Mouse (Mus musculus) mouse embryonic stem cell (cell line): Measurements from ENCODE around the gene Golph3.

Source experiments
- in situ Hi-C, 2 experiments: fragments of 300-500 bp; cut with MboI; formaldehyde crosslinking; loops; 1 replicate in 1 of 2; 3 replicates in 1 of 2; pipeline ENCODE4 v1.14.3; 2019 to 2020; ENCODE audit warnings: low sequenced_read_pairs in 2 of 2, low pct_unique_long_range_greater_than_20kb in 1 of 2, mixed read lengths in 1 of 2; ENCODE audit not compliant: unreplicated experiment in 1 of 2

Golph3 gene

GRCm38 (mm10) chr15:12314584-12314983 is 6.7 kb upstream of the Golph3 start:
- in situ Hi-C loops = no loop called here

- in situ Hi-C loops = no loop called here
Measured at GRCm38 (mm10) chr15:12315996-12316395, 5.3 kb upstream of the Golph3 start.

- in situ Hi-C loops = no loop called here
Measured at GRCm38 (mm10) chr15:12317290-12317689, 4.0 kb upstream of the Golph3 start.

- in situ Hi-C loops = no loop called here
Measured at GRCm38 (mm10) chr15:12318451-12318850, 2.8 kb upstream of the Golph3 start.

- in situ Hi-C loops = no loop called here
Measured at GRCm38 (mm10) chr15:12319889-12320288, 1.4 kb upstream of the Golph3 start.

GRCm38 (mm10) chr15:12320441-12321090 is 684 bp upstream of the Golph3 start:
- in situ Hi-C loops = no loop called here

GRCm38 (mm10) chr15:12321788-12322621 is 755 bp downstream of the Golph3 start, which contains the start of gene 1810049J17Rik:
Gene 1810049J17Rik (minus strand): TSS chr15:12321899.
- in situ Hi-C loops = no loop called here

GRCm38 (mm10) chr15:12322676-12323402 is 1.6 kb downstream of the Golph3 start:
- in situ Hi-C loops = no loop called here

- in situ Hi-C loops = no loop called here
Measured at GRCm38 (mm10) chr15:12324326-12324725, 3.1 kb downstream of the Golph3 start.

GRCm38 (mm10) chr15:12330389-12330788 is 9.1 kb downstream of the Golph3 start:
- in situ Hi-C loops = no loop called here

- in situ Hi-C loops = no loop called here
Measured at GRCm38 (mm10) chr15:12330892-12331291, 9.6 kb downstream of the Golph3 start.

GRCm38 (mm10) chr15:12331300-12331699 is 10.1 kb downstream of the Golph3 start:
- in situ Hi-C loops = no loop called here

GRCm38 (mm10) chr15:12334381-12334780 is 13.1 kb downstream of the Golph3 start:
- in situ Hi-C loops = no loop called here

GRCm38 (mm10) chr15:12337030-12337778 is 16.0 kb downstream of the Golph3 start:
- in situ Hi-C loops = no loop called here

GRCm38 (mm10) chr15:12337779-12338137 is 16.5 kb downstream of the Golph3 start:
- in situ Hi-C loops = no loop called here

GRCm38 (mm10) chr15:12340536-12341400 is 19.5 kb downstream of the Golph3 start:
- in situ Hi-C loops = no loop called here

GRCm38 (mm10) chr15:12341401-12341758 is 20.1 kb downstream of the Golph3 start:
- in situ Hi-C loops = no loop called here

GRCm38 (mm10) chr15:12346916-12347315 is 25.7 kb downstream of the Golph3 start:
- in situ Hi-C loops = no loop called here
